Mouse (Mus musculus) ovary, adult 2 months (tissue): Measurements from ENCODE around the gene Zfp456. TPM values are rescaled to one million over a fixed set of nuclear protein-coding genes. Genes with fewer than 3 reads are reported as not detected.

Source experiments
- polyA plus RNA-seq: library from polyadenylated mRNA; depleted of rRNA; stranded (reverse); fragments of >200 nt; gene quantifications from 2 replicates; pipeline ENCODE4 v1.2.3, GENCODE M21; 2012; rRNA removed

The Zfp456 gene
- 0.05 and 0.34 TPM in 2 replicates for polyA plus RNA-seq

GRCm38 (mm10) chr13:67375050-67375911, at the start of gene Zfp456, which contains the start of gene Gm28041:
TSS of gene Zfp456 (minus strand) at chr13:67375810.
TSS of gene Gm28041 (minus strand) at chr13:67375733.

GRCm38 (mm10) chr13:67421207-67421857, 45.7 kb upstream of the Zfp456 start, which contains the start of gene Zfp459:
TSS of gene Zfp459 (minus strand) at chr13:67421418.

GRCm38 (mm10) chr13:67399183-67399903, 23.7 kb upstream of the Zfp456 start, which contains the start of gene Zfp429:
TSS of gene Zfp429 (minus strand) at chr13:67399819.

GRCm38 (mm10) chr13:67360131-67360744, 15.4 kb downstream of the Zfp456 start, which contains the start of the genes Gm28044 and Zfp953:
TSS of gene Gm28044 (minus strand) at chr13:67360536.
TSS of gene Zfp953 (minus strand) at chr13:67360605.

GRCm38 (mm10) chr13:67332019-67332724, 43.4 kb downstream of the Zfp456 start, which contains the start of gene Zfp595:
TSS of gene Zfp595 (minus strand) at chr13:67332570.

Other genes starting within 250 kb of the Zfp456 start
- 0.36 and 0.61 TPM in 2 replicates for gene Rsl1, start 202.6 kb downstream of the Zfp456 start, polyA plus RNA-seq
- 0.10 and 0.23 TPM in 2 replicates for gene Zfp455, start 181.3 kb downstream of the Zfp456 start, polyA plus RNA-seq
- gene Zfp458, start 97.3 kb downstream of the Zfp456 start, polyA plus RNA-seq: 0.37 and 0.39 TPM in 2 replicates
- gene Zfp457, start 69.3 kb downstream of the Zfp456 start, polyA plus RNA-seq: 1.1 and 1.5 TPM in 2 replicates
- gene Zfp595, start 43.2 kb downstream of the Zfp456 start, polyA plus RNA-seq: 0.23 and 0.29 TPM in 2 replicates
- gene Gm28044, start 15.3 kb downstream of the Zfp456 start, polyA plus RNA-seq: not detected in 2 replicates
- 0.10 and 0.12 TPM in 2 replicates for gene Zfp953, start 15.2 kb downstream of the Zfp456 start, polyA plus RNA-seq
- not detected in 2 replicates for gene Gm28041, start 77 bp downstream of the Zfp456 start, polyA plus RNA-seq
- gene Zfp429, start 24.0 kb upstream of the Zfp456 start, polyA plus RNA-seq: 0.67 and 0.81 TPM in 2 replicates
- gene Zfp459, start 45.6 kb upstream of the Zfp456 start, polyA plus RNA-seq: 0.20 and 0.44 TPM in 2 replicates
- 0.49 and 0.68 TPM in 2 replicates for gene Zfp874a, start 75.8 kb upstream of the Zfp456 start, polyA plus RNA-seq
- gene Zfp874b, start 108.4 kb upstream of the Zfp456 start, polyA plus RNA-seq: 2.3 and 2.8 TPM in 2 replicates
- gene Zfp58, start 124.7 kb upstream of the Zfp456 start, polyA plus RNA-seq: 0.70 and 0.79 TPM in 2 replicates
- not detected in 2 replicates for gene Gm26965, start 150.3 kb upstream of the Zfp456 start, polyA plus RNA-seq
- gene Zfp87, start 150.4 kb upstream of the Zfp456 start, polyA plus RNA-seq: 12.3 and 25.6 TPM in 2 replicates
- 3.1 and 4.7 TPM in 2 replicates for gene Zfp748, start 178.0 kb upstream of the Zfp456 start, polyA plus RNA-seq
- gene Zfp729b, start 233.9 kb upstream of the Zfp456 start, polyA plus RNA-seq: 0.05 and 0.14 TPM in 2 replicates